Mouse (Mus musculus) lung, postnatal 25 days (tissue): Measurements from ENCODE around the gene Rph3al.

Source experiments
- DNase-seq: peaks from one replicate; pipeline ENCODE4 v3.0.0; 2022; ENCODE audit warnings: low spot score

The Rph3al gene

DNA sequence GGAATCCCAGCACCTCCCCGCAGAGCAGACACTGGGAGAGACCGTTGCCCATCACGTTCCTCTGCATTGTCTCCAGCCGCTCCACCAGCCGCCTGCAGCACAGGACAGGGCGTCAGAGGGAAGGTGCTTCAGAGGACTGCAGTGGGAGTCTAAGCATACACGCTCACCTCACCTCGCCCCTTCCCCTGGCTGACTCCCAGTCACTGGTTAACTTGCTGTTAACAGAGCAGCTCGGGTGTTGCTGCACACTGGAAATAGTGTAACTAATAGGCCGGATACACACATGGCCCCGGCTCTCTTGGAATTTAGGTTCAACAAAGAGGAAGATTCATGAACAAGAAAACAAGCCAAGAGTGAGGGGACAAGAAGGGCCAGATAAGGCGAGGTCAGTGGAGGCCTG lies 31.7 kb downstream of the Rph3al start:
- no peak for DNase-seq

DNA sequence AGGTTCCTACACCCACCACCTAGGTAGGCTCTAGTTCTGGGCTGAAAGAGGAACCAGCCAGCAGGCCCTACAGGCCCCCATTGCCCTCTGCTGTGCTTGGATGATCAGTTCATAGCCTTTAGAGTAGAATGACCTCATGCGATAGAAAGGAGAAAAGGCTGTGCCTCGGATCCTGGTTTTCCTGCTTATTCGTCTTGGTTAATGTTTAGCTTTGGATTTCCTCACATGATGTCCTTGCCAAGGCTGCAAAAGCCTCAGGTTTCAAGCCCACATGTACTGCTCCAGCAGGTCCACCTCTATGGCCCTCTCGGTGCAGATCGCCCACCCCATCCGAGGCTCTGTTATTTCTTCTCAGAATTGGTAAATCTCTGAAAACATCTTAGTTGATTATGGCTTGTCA lies 33.2 kb downstream of the Rph3al start:
- peak; percentile 60 for DNase-seq

DNA sequence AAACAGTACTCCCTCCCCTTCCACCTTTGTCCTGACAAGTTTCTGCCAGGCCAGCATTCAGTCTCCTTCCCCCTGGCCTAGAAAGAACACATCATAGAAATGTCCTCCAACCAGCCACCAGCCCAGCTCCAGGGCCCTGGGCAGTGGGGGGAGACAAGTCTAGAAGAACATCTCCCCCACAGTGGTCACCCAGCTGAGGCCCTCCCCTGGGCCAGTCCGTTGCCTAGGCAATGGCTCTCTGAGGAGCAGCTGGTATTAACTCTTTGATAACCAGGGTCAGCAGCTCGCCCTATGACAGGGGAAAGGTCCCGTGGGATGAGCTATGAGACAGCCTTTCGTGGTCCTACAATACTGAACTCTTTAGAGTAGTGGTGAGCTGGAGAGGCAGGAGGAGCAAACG lies 33.7 kb downstream of the Rph3al start:
- DNase-seq: no peak

DNA sequence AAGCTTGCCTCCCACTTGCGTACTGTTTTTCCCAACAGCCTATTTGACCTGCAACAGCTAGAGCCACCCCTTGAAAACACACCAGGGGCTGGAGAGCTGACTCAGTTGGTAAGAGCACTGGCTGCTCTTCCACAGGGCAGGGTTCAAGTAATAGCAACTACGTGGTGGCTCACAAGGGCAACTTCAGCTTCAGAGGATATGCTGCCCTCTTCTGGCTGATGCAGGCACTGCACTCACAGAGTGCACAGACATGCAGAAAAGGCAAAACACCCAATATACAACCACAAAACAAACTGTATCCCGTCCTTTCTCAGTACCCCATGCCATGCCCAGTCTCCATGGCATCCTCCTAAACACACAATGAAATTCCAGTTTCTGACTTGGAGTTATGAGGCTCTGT lies 34.7 kb downstream of the Rph3al start:
- no peak for DNase-seq

DNA sequence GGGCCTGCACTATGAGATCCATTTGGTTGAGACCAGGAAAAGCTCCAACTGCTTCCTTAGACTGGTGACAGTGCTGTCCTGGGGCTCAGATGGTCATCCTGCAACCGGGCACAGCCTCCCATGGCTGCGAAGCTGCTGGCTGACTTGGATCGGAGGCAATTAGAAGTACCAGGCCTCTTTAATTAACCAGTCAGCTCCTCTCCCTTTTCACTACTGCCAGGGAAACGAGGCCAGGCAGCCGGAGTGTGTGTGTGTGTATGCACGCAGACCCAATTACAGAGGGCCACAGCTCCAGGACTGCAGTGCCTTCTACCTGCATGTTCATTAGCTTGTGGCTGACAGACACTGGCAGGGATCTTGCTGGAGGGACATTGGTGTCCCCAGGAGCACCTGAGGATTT lies 36.9 kb downstream of the Rph3al start:
- no peak for DNase-seq

DNA sequence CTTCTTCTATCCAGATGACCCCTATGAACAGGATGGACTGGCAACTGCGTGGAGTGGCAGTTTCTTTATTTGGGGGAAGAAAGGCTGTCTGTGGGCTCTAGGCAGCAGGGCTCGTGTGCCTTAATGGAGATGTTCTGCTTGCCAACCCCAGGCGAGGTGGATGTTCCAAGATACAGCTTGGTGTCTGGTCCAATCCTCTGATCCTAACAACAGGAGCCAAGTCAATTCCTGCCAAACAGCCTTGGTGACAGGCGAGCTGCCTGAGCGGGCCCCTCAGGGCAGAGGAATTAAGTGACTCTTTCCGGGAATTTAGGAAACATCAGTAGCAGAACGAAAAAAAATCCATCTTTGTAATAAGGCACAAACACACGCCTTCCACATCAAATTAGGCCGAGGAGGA lies 38.6 kb downstream of the Rph3al start:
- no peak for DNase-seq

DNA sequence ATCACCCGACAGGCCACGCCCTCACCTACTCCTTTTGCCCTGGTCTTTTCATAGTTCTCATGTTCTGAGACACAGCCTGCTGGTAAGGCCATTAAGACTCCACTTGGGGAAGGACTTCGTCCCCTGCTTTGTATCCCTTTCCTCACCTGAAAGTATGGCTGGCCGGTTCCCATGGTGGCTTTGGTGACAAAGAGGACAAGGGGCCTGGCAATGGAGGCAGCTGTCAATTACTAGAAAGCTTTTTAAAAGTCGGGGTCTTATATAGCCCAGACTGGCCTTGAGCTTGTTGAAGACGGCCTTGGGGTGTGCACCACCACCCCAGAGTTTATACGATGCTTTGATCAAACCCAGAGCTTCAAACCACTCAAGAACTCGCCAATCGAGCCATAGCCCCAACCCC lies 39.7 kb downstream of the Rph3al start:
- DNase-seq: no peak

DNA sequence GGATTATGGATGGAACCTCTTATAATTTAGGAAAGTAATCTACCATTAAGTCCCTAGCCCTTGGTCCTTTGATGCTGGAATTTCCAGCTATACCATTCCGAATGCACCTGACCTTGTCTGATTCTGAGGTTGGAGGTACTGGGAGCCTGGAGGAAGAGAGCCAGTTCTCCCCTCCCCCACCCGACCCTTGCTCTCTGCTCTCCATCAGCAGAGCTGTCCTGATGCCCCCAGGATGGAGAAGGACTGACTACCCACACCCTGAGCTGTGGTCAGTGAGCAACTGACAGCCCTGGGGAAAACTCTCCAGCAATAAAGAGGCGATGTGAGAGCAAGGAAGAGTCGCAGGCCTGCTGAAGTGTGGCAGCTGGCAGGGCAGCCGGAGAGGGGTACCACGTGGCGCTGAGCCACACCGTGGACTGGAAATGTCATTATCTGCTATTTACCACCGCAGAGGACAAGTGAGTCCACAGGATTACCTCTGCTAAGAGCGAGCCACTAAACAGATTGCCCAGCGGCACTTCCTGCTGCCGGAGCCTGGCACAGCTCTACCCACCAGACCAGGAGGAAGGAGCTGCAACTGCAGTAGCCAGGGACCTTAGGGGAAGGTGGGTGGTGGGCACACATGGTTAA lies 43.3 kb downstream of the Rph3al start:
- DNase-seq: no peak

DNA sequence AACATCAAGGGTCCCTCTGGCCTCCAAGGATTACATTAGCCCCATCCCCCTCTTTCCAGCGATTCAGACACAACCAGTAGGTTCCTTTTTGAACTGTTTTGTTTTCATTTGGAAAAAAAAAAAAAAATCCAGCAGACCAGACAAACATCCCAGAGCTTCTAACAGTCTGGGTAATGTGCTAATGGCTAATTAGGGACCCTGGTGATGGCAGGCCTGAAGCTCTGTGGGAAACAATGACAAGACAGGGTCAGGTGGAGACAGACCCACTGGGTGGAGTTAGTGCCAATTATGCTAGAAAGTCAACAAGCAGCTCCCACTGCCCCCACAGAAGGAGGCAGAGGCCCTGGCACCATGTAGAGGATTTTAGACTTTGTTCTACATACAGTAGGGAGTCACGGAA lies 44.3 kb downstream of the Rph3al start:
- no peak for DNase-seq

DNA sequence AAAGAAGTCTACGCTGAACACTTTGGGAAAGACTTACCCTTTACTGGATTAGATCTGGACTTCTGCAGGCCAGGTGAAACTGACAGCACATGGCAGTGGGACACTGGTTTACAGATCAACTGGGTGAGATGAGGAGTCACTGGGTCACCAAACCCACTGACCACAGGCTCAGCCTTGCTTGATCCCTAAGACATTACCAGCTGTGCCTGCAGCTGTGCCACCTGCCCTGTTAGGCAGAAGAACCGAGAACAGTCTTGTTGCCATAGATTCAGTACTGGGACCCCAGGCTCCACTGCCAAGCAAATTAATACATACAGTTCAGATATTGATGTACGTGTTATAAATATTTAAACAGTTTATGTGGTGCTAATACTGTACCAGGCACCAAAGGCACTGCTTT lies 50.9 kb downstream of the Rph3al start:
- DNase-seq: no peak

DNA sequence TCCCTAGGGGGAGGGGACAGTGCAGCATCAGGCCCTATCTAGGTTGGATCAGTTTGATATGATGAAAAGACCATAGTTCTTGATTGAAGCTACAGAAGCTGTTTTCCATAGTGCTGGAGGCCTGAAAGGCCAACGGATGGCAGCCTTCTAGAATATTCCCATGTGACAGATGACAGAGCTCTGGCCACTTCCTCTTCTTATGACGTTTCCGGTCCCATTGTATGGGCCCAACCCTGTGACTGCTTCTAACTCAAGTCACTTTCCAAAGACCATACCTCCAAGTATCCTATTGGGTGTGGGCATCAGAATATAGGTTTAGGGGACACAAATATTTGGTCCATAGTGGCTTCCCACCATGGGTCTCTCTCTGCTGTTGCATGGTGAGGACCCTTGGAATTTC lies 57.0 kb downstream of the Rph3al start:
- DNase-seq: no peak

DNA sequence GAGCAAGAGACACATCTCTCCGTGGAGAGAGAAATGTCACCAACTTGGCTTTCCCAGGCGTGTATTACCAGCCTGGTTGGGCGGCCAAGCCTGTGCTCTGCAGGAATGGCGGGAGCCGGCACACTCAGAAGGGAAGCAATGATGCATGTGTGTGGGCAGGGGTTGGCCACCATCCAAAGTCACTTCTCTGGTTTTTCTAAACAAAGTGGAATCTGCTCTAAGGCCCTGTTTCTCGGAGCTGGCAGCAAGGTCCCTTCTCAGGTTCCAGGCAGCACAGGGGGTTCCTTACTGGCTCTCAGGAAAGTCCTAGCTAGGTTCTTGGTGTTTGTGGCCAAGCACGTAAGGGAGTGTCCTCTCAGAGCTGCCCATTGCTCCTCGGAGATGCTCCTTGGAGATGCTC lies 58.2 kb downstream of the Rph3al start:
- no peak for DNase-seq

DNA sequence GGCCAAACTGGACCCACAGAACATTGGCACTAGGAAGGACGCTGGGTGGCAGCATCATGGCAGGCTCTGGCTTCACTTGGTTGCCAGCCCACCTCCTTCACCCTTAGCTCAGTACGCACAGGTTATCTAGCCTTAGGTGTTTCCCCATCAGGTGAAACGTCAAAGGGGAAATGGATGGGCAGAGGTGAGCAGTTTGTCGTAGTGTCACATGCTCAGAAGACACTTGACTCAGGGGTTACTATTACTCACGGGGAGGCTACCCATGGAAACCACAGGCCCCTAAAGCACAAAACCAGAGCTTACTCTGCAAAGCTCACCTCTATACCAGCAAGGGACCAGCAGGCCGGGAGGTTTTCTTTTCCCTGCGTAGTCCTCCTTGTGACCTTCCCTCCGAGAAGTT lies 59.8 kb downstream of the Rph3al start:
- DNase-seq: no peak

DNA sequence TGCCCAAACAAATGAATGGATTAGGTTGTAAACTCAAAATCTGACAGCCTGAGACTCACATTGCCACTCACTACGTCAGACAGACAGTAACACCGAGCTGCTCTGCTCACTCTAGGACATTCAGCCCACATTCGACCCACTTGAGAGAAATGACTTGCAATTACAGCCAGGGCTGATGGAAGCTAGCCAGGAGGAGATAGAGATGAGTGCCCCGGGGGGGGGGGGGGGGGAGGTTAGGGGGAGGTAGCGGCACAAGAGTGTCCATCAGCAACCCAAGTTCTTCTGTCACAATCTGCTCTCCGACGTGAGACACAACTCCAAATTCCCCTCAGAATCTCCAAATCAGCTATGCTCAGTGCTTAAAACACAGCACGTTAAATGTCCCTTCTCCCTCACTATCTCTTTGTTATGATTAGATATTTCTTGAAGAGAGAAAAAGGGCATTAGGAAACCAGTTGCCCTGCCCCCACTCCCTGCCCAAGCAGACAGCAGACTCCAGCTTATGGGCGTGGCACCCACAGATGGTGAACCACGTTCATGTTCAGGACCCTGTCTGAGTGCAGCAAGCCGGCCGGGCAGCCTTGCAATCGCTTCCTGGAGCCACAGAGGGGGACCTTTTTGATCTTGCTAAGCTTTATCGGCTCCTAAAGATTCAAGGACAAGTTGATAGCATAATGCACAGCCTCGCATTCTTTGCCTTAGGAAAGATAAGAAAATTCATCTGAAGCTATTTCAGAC lies 62.0 kb downstream of the Rph3al start:
- no peak for DNase-seq

DNA sequence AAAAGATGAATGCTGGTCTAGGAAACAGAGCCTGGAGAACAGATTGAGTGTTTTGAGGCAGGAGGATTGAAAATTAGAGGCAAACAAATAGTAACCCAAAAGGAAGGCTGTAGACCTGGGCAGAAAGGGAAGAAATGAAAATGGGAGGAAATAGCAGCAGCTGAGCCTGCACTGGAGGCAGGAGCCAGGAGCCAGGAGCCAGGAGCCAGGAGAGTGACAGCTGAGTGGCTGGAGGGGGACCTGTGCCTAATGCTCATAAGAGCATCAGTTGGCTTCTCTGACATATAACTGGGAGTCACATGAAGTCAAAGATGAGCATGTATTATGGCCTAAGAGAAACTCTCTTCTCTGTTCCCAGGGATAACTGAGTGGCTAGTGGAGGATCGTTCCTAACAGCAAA lies 66.5 kb downstream of the Rph3al start:
- no peak for DNase-seq

DNA sequence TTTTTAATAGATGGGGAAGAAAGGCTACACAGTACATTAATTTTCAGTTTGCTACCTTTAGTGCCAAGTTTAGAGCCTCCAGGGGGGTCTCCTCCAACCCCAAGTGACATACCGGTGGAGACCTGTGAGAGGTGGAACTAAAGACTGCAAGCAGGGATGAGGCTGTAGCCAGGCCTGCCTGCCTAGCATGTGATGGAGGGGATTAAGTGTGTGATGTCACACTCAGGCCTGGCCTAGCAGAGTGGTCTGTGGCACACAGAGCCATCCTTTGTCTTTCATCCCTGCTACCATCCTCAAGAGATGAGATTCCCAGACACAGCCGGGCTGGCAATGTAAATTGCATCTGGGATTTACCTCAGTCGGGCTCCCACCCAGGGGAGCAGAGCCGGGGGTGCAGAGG lies 67.3 kb downstream of the Rph3al start:
- no peak for DNase-seq

DNA sequence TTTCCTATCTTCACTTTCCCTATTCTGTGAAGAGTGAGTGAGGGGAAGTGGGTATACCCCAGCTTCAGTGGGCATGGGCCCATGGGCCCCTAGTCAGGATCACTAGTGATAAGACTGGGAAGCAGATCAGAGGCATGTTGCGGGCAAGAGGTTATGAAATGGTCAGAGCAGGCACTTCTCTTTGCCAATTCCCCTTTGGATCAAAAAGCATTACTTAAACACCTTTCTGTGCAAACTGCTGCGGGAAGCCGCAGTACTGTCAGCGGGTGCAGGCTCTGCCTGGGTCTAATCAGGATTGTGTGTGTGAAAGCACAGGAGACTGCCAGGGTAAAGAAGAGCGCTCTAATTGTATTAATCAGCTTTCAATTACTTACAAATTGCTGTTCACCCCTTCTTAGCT lies 67.8 kb downstream of the Rph3al start:
- DNase-seq: no peak

DNA sequence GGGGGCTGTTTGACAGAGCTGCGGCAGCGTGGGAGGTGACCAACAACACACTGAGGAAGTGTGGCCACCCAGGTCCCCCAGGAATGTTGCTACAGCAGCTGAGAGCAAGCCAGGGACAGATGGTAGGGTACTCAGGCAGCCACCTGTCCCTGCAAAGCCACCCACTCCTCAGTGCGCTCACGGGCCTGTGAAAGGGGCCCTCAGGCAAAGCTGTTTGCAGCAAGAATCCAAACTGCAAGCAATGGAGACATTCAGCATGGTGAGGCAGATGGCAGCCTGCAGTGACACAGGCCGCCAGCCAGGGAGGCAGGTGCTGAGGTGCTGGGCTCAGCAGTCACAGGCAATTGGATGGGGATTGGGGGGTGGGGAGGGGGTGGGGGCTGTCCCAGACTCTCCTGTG lies 68.3 kb downstream of the Rph3al start:
- no peak for DNase-seq

DNA sequence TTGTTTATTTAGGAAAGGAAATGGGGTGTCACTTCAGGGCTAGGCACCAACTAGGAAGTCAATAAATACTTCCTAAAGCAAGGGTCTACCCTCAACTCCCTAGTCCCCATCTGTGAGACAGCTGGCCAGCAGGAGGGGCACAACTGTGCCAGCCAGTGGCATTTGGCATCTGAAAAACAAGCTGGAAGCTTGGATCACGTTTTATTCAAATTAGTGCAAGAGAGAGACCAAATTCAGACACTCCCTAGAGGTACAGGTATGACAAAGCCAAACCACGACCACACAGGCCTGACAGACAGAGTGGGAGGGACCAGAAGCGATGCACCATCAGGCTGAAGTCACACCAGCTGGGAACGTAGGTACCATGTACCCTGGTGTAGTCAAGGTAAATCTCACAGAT lies 71.4 kb downstream of the Rph3al start:
- DNase-seq: no peak

DNA sequence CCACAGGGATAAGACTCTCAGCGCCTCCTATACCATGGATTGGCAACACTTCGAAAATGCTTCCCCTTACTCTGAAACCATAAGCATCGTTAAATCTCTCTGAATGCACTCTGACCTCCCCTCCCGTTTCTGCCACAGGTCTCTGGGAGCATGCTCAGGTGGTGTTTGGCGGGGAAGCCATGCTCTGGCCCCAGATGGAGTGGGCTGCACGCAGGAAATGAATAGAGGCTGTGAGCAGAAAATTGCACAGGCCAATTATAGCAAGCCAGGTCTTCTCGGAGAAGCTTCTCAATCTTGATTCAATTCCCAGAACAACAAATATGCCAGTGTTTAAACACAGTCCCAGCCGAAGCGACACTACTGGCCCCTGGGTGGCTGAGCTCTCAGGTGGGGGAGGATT lies 72.4 kb downstream of the Rph3al start:
- no peak for DNase-seq

DNA sequence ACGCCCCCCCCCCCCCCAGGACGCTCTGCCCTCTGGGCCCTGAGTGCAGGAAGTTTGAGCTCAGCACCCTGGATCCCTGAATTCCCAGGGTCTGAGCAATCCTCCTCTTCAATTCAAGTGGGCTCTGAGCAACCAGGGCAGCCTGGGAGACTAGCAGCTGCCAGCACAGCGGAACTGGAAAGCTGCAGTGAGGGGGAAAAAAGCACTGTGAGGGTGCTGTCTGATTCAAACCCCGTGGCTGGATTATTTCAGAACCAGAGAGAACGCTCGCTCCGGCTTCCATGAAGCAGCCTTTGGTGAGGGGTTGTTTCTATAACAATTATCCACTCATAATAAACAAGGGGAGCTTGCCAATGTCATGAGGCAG lies 73.0 kb downstream of the Rph3al start:
- no peak for DNase-seq

DNA sequence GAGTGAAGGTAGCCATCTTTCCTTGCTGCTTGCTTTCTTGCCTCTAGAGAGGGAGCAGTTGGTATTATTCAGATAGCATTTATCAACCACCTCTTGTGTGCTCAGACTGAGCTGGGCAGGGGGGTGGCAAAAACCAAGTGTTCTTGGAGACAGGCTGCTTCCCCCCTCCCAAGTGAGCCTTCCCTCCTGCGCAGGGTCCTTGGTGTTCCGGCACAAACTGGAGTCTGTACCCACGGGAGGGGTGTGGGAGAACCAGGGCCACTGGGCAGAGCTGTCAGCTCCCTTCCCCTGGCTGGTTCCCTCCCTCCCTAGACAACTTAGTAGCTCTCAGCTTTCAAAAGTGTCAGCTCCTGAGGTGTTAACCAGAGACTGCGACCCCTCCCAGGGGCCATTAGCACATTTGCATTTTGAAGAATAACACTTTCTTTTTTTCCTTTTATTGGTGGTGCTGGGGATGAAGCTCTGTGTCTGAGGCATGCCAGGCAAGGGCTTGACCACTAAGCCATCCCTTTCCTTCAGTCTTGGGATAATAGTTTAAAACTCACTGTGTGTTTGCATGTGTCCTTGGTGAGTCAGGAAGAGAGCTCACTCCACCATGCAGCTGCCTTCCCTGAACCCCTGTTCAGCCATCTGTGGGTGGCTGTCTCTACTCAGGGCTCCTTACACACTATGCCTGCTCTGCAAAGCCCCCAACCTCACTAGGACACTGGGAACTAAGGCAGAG lies 73.5 kb downstream of the Rph3al start:
- no peak for DNase-seq

DNA sequence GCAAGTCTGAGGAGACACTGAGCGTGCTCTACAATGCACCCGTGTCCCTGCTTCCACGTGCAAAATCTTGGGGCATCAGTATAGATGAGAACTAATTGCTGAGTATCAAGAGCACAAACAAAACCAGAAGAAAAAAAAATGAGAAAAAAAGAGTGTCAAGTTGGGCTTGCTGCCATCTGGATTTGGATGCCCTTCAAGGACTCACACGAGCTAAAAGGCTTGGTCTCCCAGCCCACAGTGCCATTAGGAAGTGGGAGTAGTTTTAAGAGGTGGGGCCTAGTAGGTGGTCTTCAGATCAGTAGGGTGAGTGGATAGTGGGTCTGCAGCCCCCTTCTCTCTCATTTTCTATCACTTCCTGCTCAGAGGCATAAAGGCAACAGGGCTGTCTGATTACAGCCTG lies 75.8 kb downstream of the Rph3al start:
- no peak for DNase-seq

DNA sequence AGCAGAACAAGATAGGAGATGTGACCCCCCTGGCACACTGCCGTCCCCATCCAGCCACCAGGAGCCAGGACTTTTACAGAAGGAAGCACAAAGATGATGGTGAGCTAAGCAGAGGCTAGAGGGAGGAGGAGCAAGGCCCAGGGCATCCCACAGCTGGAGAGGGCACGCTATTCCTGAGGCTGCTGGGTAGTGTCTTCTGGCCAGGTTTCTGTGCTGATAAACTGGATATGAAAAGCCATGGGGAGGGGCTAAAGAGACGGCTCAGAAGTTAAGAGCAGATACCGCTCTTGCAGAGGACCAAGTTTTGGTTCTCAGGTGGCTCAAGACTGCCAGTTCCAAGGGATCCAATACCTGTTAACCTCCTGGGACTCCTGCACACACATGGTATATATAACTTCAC lies 76.6 kb downstream of the Rph3al start:
- DNase-seq: no peak
